Mouse (Mus musculus) midbrain, embryonic 16.5 days (tissue): ENCODE measurements at regions not wholly inside any gene's neighbourhood (a gene's known extent, or its start where the extent isn't known, plus 50 kb on each side); places are given as distances from the start of the nearest gene placed in this dataset.

Source experiments
- ATAC-seq: fragments of 200-750 bp; cut with Nextera tagmentation; 2 replicates; pipeline ENCODE4 v1.8.0; 2017; ENCODE audit warnings: moderate TSS enrichment
- H3K27ac ChIP-seq: fragments of 300-500 bp; sonication (generic); 2 replicates; pipeline ENCODE4 v1.5.1; 2014; ENCODE audit warnings: mild to moderate bottlenecking, low read length, mixed read lengths
- H3K27me3 ChIP-seq: fragments of 300-500 bp; sonication (generic); 2 replicates; pipeline ENCODE4 v1.6.1; 2014; ENCODE audit warnings: low read depth, low read length, mixed read lengths; ENCODE audit not compliant: control insufficient read depth, insufficient read depth
- H3K36me3 ChIP-seq: fragments of 300-500 bp; sonication (generic); 2 replicates; pipeline ENCODE4 v1.6.1; 2014; ENCODE audit warnings: mild to moderate bottlenecking, low read length, moderate library complexity, mixed read lengths; ENCODE audit not compliant: control insufficient read depth, insufficient read depth
- H3K4me1 ChIP-seq: fragments of 300-500 bp; sonication (generic); 2 replicates; pipeline ENCODE4 v1.6.1; 2014; ENCODE audit warnings: mild to moderate bottlenecking, low read length, mixed read lengths; ENCODE audit not compliant: control insufficient read depth, insufficient read depth
- H3K4me2 ChIP-seq: fragments of 300-500 bp; sonication (generic); 2 replicates; pipeline ENCODE4 v1.6.1; 2014; ENCODE audit warnings: mild to moderate bottlenecking, low read length, mixed read lengths
- H3K4me3 ChIP-seq: fragments of 300-500 bp; sonication (generic); 2 replicates; pipeline ENCODE4 v1.5.1; 2014; ENCODE audit warnings: low read depth, mild to moderate bottlenecking, low read length, moderate library complexity, mixed read lengths
- H3K9ac ChIP-seq: fragments of 300-500 bp; sonication (generic); 2 replicates; pipeline ENCODE4 v1.6.1; 2014; ENCODE audit warnings: low read depth, low read length, mixed read lengths
- H3K9me3 ChIP-seq: fragments of 300-500 bp; sonication (generic); replicated peaks from 2 replicates; pipeline ENCODE4 v1.6.1; 2014; ENCODE audit warnings: mild to moderate bottlenecking, low read length, mixed read lengths; ENCODE audit not compliant: control insufficient read depth, poor library complexity, severe bottlenecking
- WGBS: fragments of 180-500 bp; shearing (Covaris S2); extraction: QIAGEN DNeasy Blood & Tissue Kit; methylation state at CpG from one replicate; pipeline ENCODE4 v1.1.7; 2014; 5-methylcytosine and 5-hydroxymethylcytosine counted together

- Histone ChIP-seq H3K9me3 (no peaks in the 10 kb centered on the region), H3K4me2 (no peak overlapping the region), H3K36me3 (no peaks in the 10 kb centered on the region), H3K27ac (no peak overlapping the region), H3K27me3 (no peaks in the 10 kb centered on the region), H3K9ac (no peak overlapping the region), H3K4me3 (no peak overlapping the region), H3K4me1 (no peaks in the 10 kb centered on the region; the same call in 1 of the 2 replicates)
- no peak; the same call in 1 of the 2 replicates for ATAC-seq
- WGBS, result 57% methylated on average over 8 of the region's 8 CpGs
Observed at GRCm38 (mm10) chr16:30173953-30174874, 93.1 kb downstream of the Cpn2 start.

DNA sequence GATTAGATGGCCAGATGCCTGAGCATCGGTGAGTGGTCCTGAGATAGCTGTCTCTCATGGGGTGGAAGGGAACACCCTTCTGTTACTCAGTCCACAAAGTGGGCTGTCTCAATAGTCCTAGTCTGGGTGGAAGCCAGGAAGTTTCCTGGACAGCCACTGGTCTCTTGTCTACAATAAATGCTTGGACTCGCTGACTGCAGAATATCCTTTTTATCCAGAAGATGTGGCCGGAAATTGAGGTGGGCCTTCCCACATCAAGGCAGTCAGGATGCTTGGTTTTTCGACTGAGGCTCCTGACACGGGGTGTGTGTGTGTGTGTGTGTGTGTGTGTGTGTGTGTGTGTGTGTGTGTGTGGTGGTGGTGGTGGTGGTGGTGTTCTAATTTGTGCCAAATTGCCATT lies 91.0 kb downstream of the Cpn2 start:
- H3K36me3 ChIP-seq, result no peaks in the 10 kb centered on the region
- no peak overlapping the region for H3K27ac ChIP-seq
- H3K9ac ChIP-seq, result no peak overlapping the region
- H3K27me3 ChIP-seq, result no peaks in the 10 kb centered on the region
- no peak overlapping the region for H3K4me3 ChIP-seq
- H3K4me2 ChIP-seq, result no peak overlapping the region
- H3K9me3 ChIP-seq, result no peaks in the 10 kb centered on the region
- 92% methylated on average over 5 of the region's 5 CpGs for WGBS
- ATAC-seq, result no peak
- H3K4me1 ChIP-seq, result no peaks in the 10 kb centered on the region; the same call in 1 of the 2 replicates

DNA sequence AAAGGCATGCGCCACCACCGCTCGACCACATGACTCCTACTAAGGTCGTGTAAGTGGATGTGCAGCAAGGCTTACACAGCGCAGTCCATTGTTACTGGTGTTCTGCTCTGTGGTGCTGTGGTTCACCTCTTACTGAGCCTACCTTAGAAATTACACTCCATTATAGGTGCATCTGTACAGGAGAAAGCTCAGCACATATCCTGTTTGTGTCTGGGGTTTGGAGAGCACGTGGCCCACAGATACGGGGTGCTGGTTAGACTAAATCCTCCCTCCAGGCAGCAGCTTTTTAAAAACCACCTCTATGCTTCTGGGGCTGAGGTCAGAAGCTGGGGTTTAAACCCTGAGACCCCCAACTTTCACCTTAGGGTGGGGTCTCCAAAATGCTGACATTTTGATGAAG lies 89.5 kb downstream of the Cpn2 start:
- H3K4me3 ChIP-seq, result no peak overlapping the region
- no peak overlapping the region for H3K9ac ChIP-seq
- H3K9me3 ChIP-seq, result no peaks in the 10 kb centered on the region
- WGBS, result 92% methylated on average over 7 of the region's 7 CpGs
- H3K4me2 ChIP-seq, result no peak overlapping the region
- H3K4me1 ChIP-seq, result no peaks in the 10 kb centered on the region
- no peak overlapping the region for H3K27ac ChIP-seq
- H3K27me3 ChIP-seq, result no peaks in the 10 kb centered on the region; the same call in 1 of the 2 replicates
- ATAC-seq, result no peak
- H3K36me3 ChIP-seq, result no peaks in the 10 kb centered on the region

DNA sequence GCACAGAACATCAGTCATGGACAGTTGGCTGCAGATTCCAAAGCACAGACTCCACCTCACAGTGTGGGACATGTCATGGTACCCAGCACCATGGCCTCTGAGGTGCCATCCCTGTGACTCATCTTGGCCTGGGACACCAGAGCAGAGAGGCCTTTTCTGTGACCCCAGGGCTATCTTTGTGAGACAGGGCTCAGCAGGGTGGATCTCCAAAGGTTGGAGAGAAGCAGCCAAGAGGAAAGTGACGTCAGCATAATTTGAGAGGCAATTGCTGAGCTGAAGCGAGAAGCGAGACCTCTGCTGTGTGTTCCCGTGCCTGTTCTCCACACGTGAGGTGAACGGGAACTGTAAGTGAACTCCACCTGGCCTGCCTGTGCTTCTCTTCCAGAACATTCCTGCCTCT lies 88.7 kb downstream of the Cpn2 start:
- Histone ChIP-seq H3K36me3 (no peaks in the 10 kb centered on the region), H3K27me3 (no peaks in the 10 kb centered on the region; the same call in 1 of the 2 replicates), H3K9ac (no peak overlapping the region), H3K27ac (no peak overlapping the region), H3K4me2 (no peak overlapping the region), H3K4me1 (no peaks in the 10 kb centered on the region), H3K4me3 (no peak overlapping the region), H3K9me3 (no peaks in the 10 kb centered on the region)
- ATAC-seq, result no peak
- WGBS, result 32% methylated on average over 6 of the region's 6 CpGs

DNA sequence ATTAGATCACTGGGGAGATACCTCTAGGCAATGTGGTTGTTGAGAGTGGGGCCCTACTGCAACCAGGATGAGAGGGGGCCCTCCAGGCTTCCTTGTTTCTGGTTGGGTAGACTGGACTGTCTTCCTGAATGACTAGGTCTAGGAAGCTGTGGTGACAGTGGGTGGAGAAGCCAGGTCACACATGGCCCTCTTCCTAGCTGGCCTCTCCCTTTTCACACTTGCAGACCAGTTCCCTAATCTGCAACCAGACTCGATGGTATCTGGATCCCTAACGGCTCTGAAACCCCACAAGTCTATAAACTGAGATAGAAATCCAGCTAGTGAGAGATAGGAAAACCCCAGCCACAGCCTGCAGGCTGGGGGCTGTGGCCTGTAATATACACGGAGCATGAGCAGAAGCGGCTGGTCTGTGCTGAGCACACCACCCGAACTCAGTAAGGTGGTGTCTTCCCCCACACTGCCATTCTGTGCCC lies 87.8 kb downstream of the Cpn2 start:
- no peaks in the 10 kb centered on the region for H3K4me1 ChIP-seq
- no peak for ATAC-seq
- no peaks in the 10 kb centered on the region for H3K36me3 ChIP-seq
- WGBS, result 87% methylated on average over 5 of the region's 5 CpGs
- H3K27ac ChIP-seq, result no peak overlapping the region
- H3K4me2 ChIP-seq, result no peak overlapping the region
- H3K27me3 ChIP-seq, result no peaks in the 10 kb centered on the region; the same call in 1 of the 2 replicates
- H3K4me3 ChIP-seq, result no peak overlapping the region
- no peaks in the 10 kb centered on the region for H3K9me3 ChIP-seq
- no peak overlapping the region for H3K9ac ChIP-seq

GRCm38 (mm10) chr16:30181116-30181515 lies 86.2 kb downstream of the Cpn2 start:
- no peak overlapping the region for H3K27ac ChIP-seq
- no peaks in the 10 kb centered on the region for H3K9me3 ChIP-seq
- WGBS, result 52% methylated on average over 8 of the region's 8 CpGs
- no peak overlapping the region for H3K4me3 ChIP-seq
- H3K27me3 ChIP-seq, result peaks cover 2% of the 10 kb centered on the region
- H3K4me1 ChIP-seq, result no peaks in the 10 kb centered on the region
- no peaks in the 10 kb centered on the region for H3K36me3 ChIP-seq
- ATAC-seq, result no peak
- no peak overlapping the region for H3K4me2 ChIP-seq
- no peak overlapping the region for H3K9ac ChIP-seq

- Histone ChIP-seq H3K36me3 (no peaks in the 10 kb centered on the region), H3K4me3 (no peak overlapping the region), H3K27ac (no peak overlapping the region), H3K9ac (peak overlapping the region; percentile 36; the same call in 1 of the 2 replicates), H3K27me3 (peaks cover 12% of the 10 kb centered on the region), H3K4me1 (no peaks in the 10 kb centered on the region), H3K4me2 (no peak overlapping the region), H3K9me3 (no peaks in the 10 kb centered on the region)
- peak; percentile 15; the same call in 1 of the 2 replicates for ATAC-seq
- 21% methylated on average over 18 of the region's 18 CpGs for WGBS
Observed at GRCm38 (mm10) chr16:30184591-30185265, 82.6 kb downstream of the Cpn2 start.

GRCm38 (mm10) chr16:30185707-30186106 lies 81.6 kb downstream of the Cpn2 start:
- Histone ChIP-seq H3K27ac (no peak overlapping the region), H3K9me3 (no peaks in the 10 kb centered on the region), H3K4me2 (no peak overlapping the region), H3K4me3 (no peak overlapping the region), H3K4me1 (no peaks in the 10 kb centered on the region), H3K36me3 (no peaks in the 10 kb centered on the region), H3K9ac (no peak overlapping the region), H3K27me3 (peaks cover 12% of the 10 kb centered on the region)
- ATAC-seq, result no peak
- WGBS, result 64% methylated on average over 7 of the region's 7 CpGs

GRCm38 (mm10) chr16:30186201-30186700 lies 81.0 kb downstream of the Cpn2 start:
- WGBS, result 72% methylated on average over 15 of the region's 15 CpGs
- no peak overlapping the region for H3K9ac ChIP-seq
- H3K4me2 ChIP-seq, result no peak overlapping the region
- H3K27ac ChIP-seq, result no peak overlapping the region
- no peaks in the 10 kb centered on the region for H3K4me1 ChIP-seq
- H3K27me3 ChIP-seq, result peaks cover 12% of the 10 kb centered on the region
- H3K9me3 ChIP-seq, result no peaks in the 10 kb centered on the region
- H3K36me3 ChIP-seq, result no peaks in the 10 kb centered on the region
- no peak for ATAC-seq
- H3K4me3 ChIP-seq, result no peak overlapping the region
